Mouse (Mus musculus): ENCODE results near the gene Vsir.

Gene Vsir

GRCm38 (mm10) chr10:60346701-60347405 lies at the start of gene Vsir:
Gene Vsir (plus strand): TSS chr10:60346851.
- peak; percentile 23 for DNase-seq (ENCODE audit: low spot score)

- no peak for DNase-seq (ENCODE audit: low spot score)
Measured at GRCm38 (mm10) chr10:60299636-60300035, 47.0 kb upstream of the Vsir start.

- DNase-seq (ENCODE audit: low spot score): no peak
Measured at GRCm38 (mm10) chr10:60303419-60303818, 43.2 kb upstream of the Vsir start.

- no peak for DNase-seq (ENCODE audit: low spot score)
Measured at GRCm38 (mm10) chr10:60304854-60305628, 41.6 kb upstream of the Vsir start.

GRCm38 (mm10) chr10:60310629-60311028 lies 36.0 kb upstream of the Vsir start:
- DNase-seq (ENCODE audit: low spot score): no peak

GRCm38 (mm10) chr10:60313606-60314005 lies 33.0 kb upstream of the Vsir start:
- DNase-seq (ENCODE audit: low spot score): no peak

- DNase-seq (ENCODE audit: low spot score): no peak
Measured at GRCm38 (mm10) chr10:60316166-60316565, 30.5 kb upstream of the Vsir start.

GRCm38 (mm10) chr10:60328963-60329650 lies 17.5 kb upstream of the Vsir start:
- no peak for DNase-seq (ENCODE audit: low spot score)

GRCm38 (mm10) chr10:60334583-60334982 lies 12.1 kb upstream of the Vsir start:
- no peak for DNase-seq (ENCODE audit: low spot score)

- no peak for DNase-seq (ENCODE audit: low spot score)
Measured at GRCm38 (mm10) chr10:60335021-60335420, 11.6 kb upstream of the Vsir start.

GRCm38 (mm10) chr10:60341528-60341927 lies 5.1 kb upstream of the Vsir start:
- DNase-seq (ENCODE audit: low spot score): no peak

- DNase-seq (ENCODE audit: low spot score): no peak
Measured at GRCm38 (mm10) chr10:60344111-60344510, 2.5 kb upstream of the Vsir start.

GRCm38 (mm10) chr10:60346056-60346455 lies 595 bp upstream of the Vsir start:
- no peak for DNase-seq (ENCODE audit: low spot score)

GRCm38 (mm10) chr10:60347768-60348610 lies 1.3 kb downstream of the Vsir start:
- no peak for DNase-seq (ENCODE audit: low spot score)

GRCm38 (mm10) chr10:60349056-60349455 lies 2.4 kb downstream of the Vsir start:
- DNase-seq (ENCODE audit: low spot score): no peak

GRCm38 (mm10) chr10:60349644-60350043 lies 3.0 kb downstream of the Vsir start:
- DNase-seq (ENCODE audit: low spot score): no peak

GRCm38 (mm10) chr10:60350077-60350804 lies 3.6 kb downstream of the Vsir start:
- DNase-seq (ENCODE audit: low spot score): no peak

- DNase-seq (ENCODE audit: low spot score): no peak
Measured at GRCm38 (mm10) chr10:60350805-60351167, 4.1 kb downstream of the Vsir start.

GRCm38 (mm10) chr10:60351248-60351647 lies 4.6 kb downstream of the Vsir start:
- no peak for DNase-seq (ENCODE audit: low spot score)

GRCm38 (mm10) chr10:60351761-60352455 lies 5.3 kb downstream of the Vsir start:
- DNase-seq (ENCODE audit: low spot score): no peak

Measured in left cerebral cortex, adult 11 months (tissue).